Comparison of ENCODE assay signal across 8 mouse cellular contexts in the genomic region with DNA sequence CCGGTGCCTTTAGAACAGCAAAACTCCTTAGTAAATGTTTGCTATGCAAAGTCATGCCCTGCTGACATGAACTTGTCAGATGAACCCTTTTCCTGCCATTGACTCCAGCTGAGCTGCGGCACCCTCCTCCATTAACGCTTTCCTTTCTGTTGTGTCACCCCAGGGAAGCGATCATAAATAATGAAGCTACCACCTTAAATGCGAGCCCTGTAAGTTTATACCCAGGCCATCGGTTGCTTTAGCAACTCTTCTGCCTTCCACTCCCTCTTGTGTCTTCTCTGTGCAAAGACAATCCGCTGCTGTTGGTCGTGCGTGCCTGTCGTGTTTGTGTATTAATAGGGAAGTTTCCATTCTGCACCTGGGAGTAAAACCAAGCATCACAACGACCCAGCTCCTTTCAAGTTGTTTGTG. TPM values are rescaled to one million over a fixed set of nuclear protein-coding genes. Genes with fewer than 3 reads are reported as not detected.
DNase-seq lines count a peak whose midpoint lies in the region; ATAC-seq and TF ChIP-seq lines count a peak whose summit lies in the region.

No protein-coding gene starts in this region.

- no peak overlapping the region for H3K9ac ChIP-seq in hindbrain, postnatal 0 days (replicated peaks; ENCODE audit: low read length)

- 6% methylated on average over 11 of the region's 11 CpGs for WGBS in hindbrain, postnatal 0 days

- no peak for ATAC-seq in cerebellum, adult (ENCODE audit: insufficient number of reproducible peaks, low FRiP score, low TSS enrichment)
- ATAC-seq in hindbrain, postnatal 0 days: 0 out of 2 replicates have a peak, but pooled peaks have one; percentile 46
- peak; percentile 43; the same call in 1 of the 2 replicates for ATAC-seq in megakaryocyte progenitor cell, adult 5-6 weeks (replicated peaks; ENCODE audit: poor library complexity)

- peak; percentile 37 for DNase-seq in cerebellum, adult 11 months
- DNase-seq in B cell, adult 2 months: peak; percentile 23 to 28
- peak; percentile 60 for DNase-seq in embryo, embryonic 10 days (ENCODE audit: low spot score)
- DNase-seq in hindbrain, postnatal 0 days (ENCODE audit: low spot score): peak; percentile 67
- DNase-seq in urinary bladder, adult 18-20 months (ENCODE audit: low spot score in 2 of 2): no peak
- DNase-seq in spleen, postnatal 14 days (ENCODE audit: low spot score in 2 of 2): no peak

- H3K27me3 ChIP-seq in hindbrain, postnatal 0 days (ENCODE audit: insufficient read depth, low read length): no peaks in the 10 kb centered on the region

- no peak overlapping the region for H3K4me3 ChIP-seq in hindbrain, postnatal 0 days (ENCODE audit: low read length)

- no peaks in the 10 kb centered on the region for H3K9me3 ChIP-seq in hindbrain, postnatal 0 days (ENCODE audit: low read length)

- no peaks in the 10 kb centered on the region for H3K36me3 ChIP-seq in hindbrain, postnatal 0 days (ENCODE audit: insufficient read depth, low read length)

- H3K4me2 ChIP-seq in hindbrain, postnatal 0 days (ENCODE audit: low read depth, low read length): peak overlapping the region; percentile 92

- TF ChIP-seq CTCF in hindbrain, postnatal 0 days (IDR thresholded peaks at IDR 0.05; ENCODE audit: low read depth): peak; percentile 75

- H3K4me1 ChIP-seq in hindbrain, postnatal 0 days (ENCODE audit: insufficient read depth, low read length): peaks cover 11% of the 10 kb centered on the region; the same call in 1 of the 2 replicates

- no peak overlapping the region for H3K27ac ChIP-seq in hindbrain, postnatal 0 days

RNA-seq across cellular contexts. Expression of a gene that starts 3.0 kb away (rescaled TPM):
- 8.8 and 16.1 TPM in 2 replicates for total RNA-seq in hindbrain, postnatal 0 days (2014; rRNA removed)
- 12.6 and 15.4 TPM in 2 replicates for polyA plus RNA-seq in hindbrain, postnatal 0 days (2015; fragmentation: Nextera tagmentation; extraction: Ambion mirVana)
- not detected in 2 replicates for total RNA-seq in megakaryocyte progenitor cell, adult 5-6 weeks (2015)
- not detected in 2 replicates for total RNA-seq in megakaryocyte progenitor cell, adult 5-6 weeks (2017)

Comparison
In these comparisons a context has a peak if more than half of its experiments do, and no peak if none do; other contexts are left out.
1. DNase-seq: peak in cerebellum, adult 11 months (single experiment), B cell, adult 2 months (2 of 2), embryo, embryonic 10 days (single experiment) and hindbrain, postnatal 0 days (single experiment); none in urinary bladder, adult 18-20 months (0 of 2) and spleen, postnatal 14 days (0 of 2).